Mouse (Mus musculus): ENCODE data around the gene Clstn1.

GRCm38 (mm10) chr4:149635915-149636415 is 49.7 kb downstream of the Clstn1 start:
- no peak for TF ChIP-seq EP300 (IDR thresholded peaks at IDR 0.05; ENCODE audit: low read depth)
- no peak for TF ChIP-seq CTCF (IDR thresholded peaks at IDR 0.05; ENCODE audit: low read depth)

Measured in liver, embryonic 14.5 days (tissue).